Mouse (Mus musculus) midbrain, embryonic 10.5 days (tissue): Measurements from ENCODE around the gene Rnf43. TPM values are rescaled to one million over a fixed set of nuclear protein-coding genes. Genes with fewer than 3 reads are reported as not detected.

Experiments
- DNase-seq: peaks from one replicate; pipeline ENCODE4 v3.0.0-alpha.2; 2017; ENCODE audit warnings: low spot score
- H3K27ac ChIP-seq: fragments of 300-500 bp; sonication (generic); replicated peaks from 2 replicates; pipeline ENCODE4 v1.5.1; 2016; ENCODE audit warnings: mild to moderate bottlenecking
- H3K27me3 ChIP-seq: fragments of 300-500 bp; sonication (generic); 2 replicates; pipeline ENCODE4 v1.6.1; 2016; ENCODE audit warnings: low read depth, mild to moderate bottlenecking; ENCODE audit not compliant: poor library complexity, severe bottlenecking
- H3K36me3 ChIP-seq: fragments of 300-500 bp; sonication (generic); 2 replicates; pipeline ENCODE4 v1.6.1; 2016; ENCODE audit warnings: mild to moderate bottlenecking, moderate library complexity
- H3K4me1 ChIP-seq: fragments of 300-500 bp; sonication (generic); 2 replicates; pipeline ENCODE4 v1.6.1; 2016
- H3K4me3 ChIP-seq: fragments of 300-500 bp; sonication (generic); 2 replicates; pipeline ENCODE4 v1.5.1; 2016; ENCODE audit warnings: mild to moderate bottlenecking, moderate library complexity
- H3K9me3 ChIP-seq: fragments of 300-500 bp; sonication (generic); replicated peaks from 2 replicates; pipeline ENCODE4 v1.6.1; 2016; ENCODE audit warnings: mild to moderate bottlenecking
- WGBS: fragments of 180-500 bp; shearing (Covaris S2); methylation state at CpG from one replicate; pipeline ENCODE4 v1.1.7; 2016; 5-methylcytosine and 5-hydroxymethylcytosine counted together
- polyA plus RNA-seq: library from polyadenylated mRNA; unstranded; fragments of >200 nt; fragmentation: Nextera tagmentation; extraction: Ambion mirVana; gene quantifications from 2 replicates; pipeline ENCODE4 v1.2.1, GENCODE M21; 2016

Rnf43 gene
- polyA plus RNA-seq, 1 experiment from 2014 or later, result 0.95 TPM

- H3K27ac ChIP-seq, result no peak overlapping the region
- WGBS, result 85% methylated on average over 5 of the region's 5 CpGs
- 0 out of 2 replicates have a peak, but pooled peaks cover 2% of the 10 kb centered on the region for H3K27me3 ChIP-seq
- H3K36me3 ChIP-seq, result no peaks in the 10 kb centered on the region
- H3K4me1 ChIP-seq, result peaks cover 6% of the 10 kb centered on the region
- no peaks in the 10 kb centered on the region for H3K9me3 ChIP-seq
- H3K4me3 ChIP-seq, result no peak overlapping the region
- DNase-seq, result no peak
Measured at GRCm38 (mm10) chr11:87753891-87754501, 91.5 kb downstream of the Rnf43 start.

GRCm38 (mm10) chr11:87754603-87755002, 92.1 kb downstream of the Rnf43 start:
- Histone ChIP-seq H3K4me1 (peaks cover 3% of the 10 kb centered on the region), H3K36me3 (no peaks in the 10 kb centered on the region), H3K9me3 (no peaks in the 10 kb centered on the region), H3K27me3 (peaks cover 7% of the 10 kb centered on the region), H3K4me3 (no peak overlapping the region), H3K27ac (no peak overlapping the region; the same call in 1 of the 2 replicates)
- 79% methylated on average over 5 of the region's 5 CpGs for WGBS
- no peak for DNase-seq

- H3K4me1 ChIP-seq, result peaks cover 10% of the 10 kb centered on the region
- H3K36me3 ChIP-seq, result no peaks in the 10 kb centered on the region
- H3K27ac ChIP-seq, result no peak overlapping the region
- peaks cover 16% of the 10 kb centered on the region for H3K27me3 ChIP-seq
- H3K4me3 ChIP-seq, result 0 out of 2 replicates have a peak overlapping the region, but pooled peaks have one; percentile 16
- no peaks in the 10 kb centered on the region for H3K9me3 ChIP-seq
- 77% methylated on average over 17 of the region's 17 CpGs for WGBS
- DNase-seq, result no peak
Measured at GRCm38 (mm10) chr11:87755360-87756017, 93.0 kb downstream of the Rnf43 start.

- no peak overlapping the region; the same call in 1 of the 2 replicates for H3K27ac ChIP-seq
- H3K9me3 ChIP-seq, result no peaks in the 10 kb centered on the region
- peak overlapping the region; percentile 20 for H3K4me3 ChIP-seq
- peaks cover 24% of the 10 kb centered on the region for H3K27me3 ChIP-seq
- no peaks in the 10 kb centered on the region for H3K36me3 ChIP-seq
- DNase-seq, result no peak
- WGBS, result 86% methylated on average over 15 of the region's 15 CpGs
- H3K4me1 ChIP-seq, result peaks cover 18% of the 10 kb centered on the region
Measured at GRCm38 (mm10) chr11:87756251-87756820, 93.8 kb downstream of the Rnf43 start.

GRCm38 (mm10) chr11:87757001-87757954, 94.8 kb downstream of the Rnf43 start:
- no peaks in the 10 kb centered on the region for H3K9me3 ChIP-seq
- H3K27me3 ChIP-seq, result peaks cover 34% of the 10 kb centered on the region
- peaks cover 20% of the 10 kb centered on the region for H3K4me1 ChIP-seq
- no peaks in the 10 kb centered on the region for H3K36me3 ChIP-seq
- WGBS, result 89% methylated on average over 25 of the region's 25 CpGs
- DNase-seq, result no peak
- H3K4me3 ChIP-seq, result peak overlapping the region; percentile 20
- no peak overlapping the region; the same call in 1 of the 2 replicates for H3K27ac ChIP-seq

- Histone ChIP-seq H3K4me3 (no peak overlapping the region), H3K27me3 (peaks cover 44% of the 10 kb centered on the region), H3K9me3 (no peaks in the 10 kb centered on the region), H3K27ac (no peak overlapping the region), H3K4me1 (peaks cover 28% of the 10 kb centered on the region), H3K36me3 (no peaks in the 10 kb centered on the region)
- no peak for DNase-seq
- WGBS, result 82% methylated on average over 7 of the region's 7 CpGs
Measured at GRCm38 (mm10) chr11:87758161-87758911, 95.8 kb downstream of the Rnf43 start.

GRCm38 (mm10) chr11:87758957-87759608, 96.6 kb downstream of the Rnf43 start:
- WGBS, result 75% methylated on average over 4 of the region's 4 CpGs
- Histone ChIP-seq H3K4me3 (no peak overlapping the region), H3K9me3 (no peaks in the 10 kb centered on the region), H3K27me3 (peaks cover 52% of the 10 kb centered on the region), H3K36me3 (no peaks in the 10 kb centered on the region), H3K4me1 (peaks cover 36% of the 10 kb centered on the region), H3K27ac (no peak overlapping the region)
- no peak for DNase-seq

- whole genome bisulfite sequencing, result 5% methylated on average over 3 of the region's 3 CpGs
- no peaks in the 10 kb centered on the region for H3K9me3 ChIP-seq
- H3K27ac ChIP-seq, result no peak overlapping the region
- peaks cover 57% of the 10 kb centered on the region for H3K27me3 ChIP-seq
- H3K36me3 ChIP-seq, result no peaks in the 10 kb centered on the region
- H3K4me3 ChIP-seq, result 0 out of 2 replicates have a peak overlapping the region, but pooled peaks have one; percentile 78
- H3K4me1 ChIP-seq, result peaks cover 41% of the 10 kb centered on the region
- DNase-seq, result no peak
Measured at GRCm38 (mm10) chr11:87759609-87760005, 97.1 kb downstream of the Rnf43 start.

GRCm38 (mm10) chr11:87760301-87761081, 98.0 kb downstream of the Rnf43 start, which contains the start of gene Tspoap1:
TSS of gene Tspoap1 (plus strand) at chr11:87760541.
- Histone ChIP-seq H3K36me3 (no peaks in the 10 kb centered on the region), H3K27me3 (peaks cover 66% of the 10 kb centered on the region), H3K4me3 (peak within 1 kb of the TSS; percentile 78), H3K27ac (peak within 1 kb of the TSS; percentile 68), H3K4me1 (peaks cover 48% of the 10 kb centered on the region), H3K9me3 (no peaks in the 10 kb centered on the region)
- WGBS, result 6% methylated on average over 23 of the region's 23 CpGs
- peak; percentile 70 for DNase-seq

- WGBS, result 69% methylated on average over 11 of the region's 11 CpGs
- no peak for DNase-seq
- H3K4me3 ChIP-seq, result peak overlapping the region; percentile 78; the same call in 1 of the 2 replicates
Measured at GRCm38 (mm10) chr11:87761181-87761721, 98.7 kb downstream of the Rnf43 start.

More at GRCm38 (mm10) chr11:87761181-87761721, 98.7 kb downstream of the Rnf43 start:
- H3K36me3 ChIP-seq, result no peaks in the 10 kb centered on the region
- H3K4me1 ChIP-seq, result peaks cover 48% of the 10 kb centered on the region
- no peak overlapping the region for H3K27ac ChIP-seq
- peaks cover 73% of the 10 kb centered on the region for H3K27me3 ChIP-seq
- H3K9me3 ChIP-seq, result no peaks in the 10 kb centered on the region
